Mouse (Mus musculus): ENCODE measurements around the gene Tpo.
A peak's percentile ranks its signal among the peaks of the same experiment; 100 is the strongest.

Tpo gene

DNA sequence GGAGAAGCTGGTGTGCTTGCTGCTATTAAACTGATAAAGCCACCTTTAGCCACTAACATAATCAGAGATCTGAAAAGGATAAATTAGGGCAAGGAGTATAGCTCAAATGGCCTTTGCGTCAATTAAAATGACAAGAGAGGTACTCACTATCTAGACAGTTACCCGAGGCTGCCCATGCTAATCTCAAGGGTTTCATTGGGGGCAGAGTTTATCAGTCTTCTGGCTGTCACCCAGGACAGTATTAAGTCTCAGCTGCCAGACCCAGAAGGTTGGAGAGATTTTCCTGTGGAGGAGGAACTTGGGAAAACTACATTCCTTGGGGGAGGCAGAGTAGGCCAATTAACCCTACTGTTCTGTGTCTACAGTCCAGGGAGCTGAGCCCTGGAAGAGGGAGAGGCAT lies 63.1 kb downstream of the Tpo start:
- no peak for DNase-seq

DNA sequence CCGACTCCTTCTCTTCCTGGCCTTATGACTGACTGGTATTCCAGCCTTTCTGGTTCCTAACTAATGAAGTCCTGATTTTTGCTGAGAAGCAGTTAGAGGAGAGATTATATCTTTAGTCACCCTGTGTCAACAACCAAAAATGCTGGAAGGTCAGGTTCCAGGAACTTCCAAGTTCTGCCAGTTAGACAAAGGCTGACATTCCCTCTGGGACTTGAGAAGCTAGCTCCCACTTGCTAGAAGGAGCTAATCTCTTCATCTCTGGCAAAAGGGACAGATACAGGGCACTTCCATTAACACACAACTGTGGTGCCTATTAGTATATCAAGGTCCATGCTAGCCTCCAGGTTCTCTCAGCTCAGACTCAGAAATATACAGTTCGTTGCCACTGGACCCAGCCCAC lies 64.6 kb downstream of the Tpo start:
- no peak for DNase-seq

DNA sequence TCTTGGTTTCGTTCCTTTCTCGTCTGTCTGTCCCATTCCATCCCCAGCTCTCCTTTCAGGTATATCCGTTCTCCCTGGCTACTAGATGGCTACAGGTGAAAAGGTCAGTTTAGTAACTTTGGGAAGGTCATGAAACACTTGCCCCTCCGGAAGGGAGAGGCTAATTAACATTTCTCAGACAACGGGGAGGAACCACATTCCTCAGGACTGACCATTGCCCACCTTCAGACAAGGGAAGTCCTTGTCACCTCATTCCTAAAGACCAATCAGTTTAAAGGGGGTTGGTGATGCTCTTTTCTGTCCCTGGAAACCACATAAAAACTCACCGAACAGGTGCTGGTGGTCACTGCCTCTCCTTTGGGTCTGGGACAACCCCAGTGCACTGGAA lies 70.3 kb downstream of the Tpo start:
- DNase-seq: no peak

DNA sequence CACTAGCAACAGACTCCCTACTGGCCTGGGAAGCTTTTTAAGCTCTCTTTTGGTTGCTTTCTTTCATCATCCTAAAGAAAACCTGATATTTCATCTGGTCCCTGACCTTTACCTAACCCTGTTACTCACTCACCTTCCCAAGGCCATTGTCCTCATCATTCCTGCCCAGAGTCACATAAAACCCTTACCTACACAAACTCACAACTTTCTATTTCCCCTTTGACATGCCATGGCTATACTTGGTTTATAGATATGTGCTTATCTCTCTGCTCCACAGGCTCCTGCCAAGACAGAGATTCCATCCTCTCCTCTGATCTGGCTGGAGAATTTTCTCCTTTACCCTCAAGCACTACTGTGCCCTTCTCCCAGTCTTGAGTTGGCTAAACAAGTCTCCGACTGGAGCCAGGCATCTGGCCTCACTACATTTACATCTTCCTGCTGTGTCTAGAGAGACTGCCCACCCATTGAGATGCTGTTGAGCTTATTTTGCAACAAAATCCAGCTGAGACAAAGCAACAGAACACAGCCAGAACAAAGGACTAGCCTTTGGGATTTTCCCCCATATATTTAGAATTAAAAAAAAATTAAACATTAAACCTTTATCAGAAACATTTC lies 70.8 kb downstream of the Tpo start:
- DNase-seq: no peak

DNA sequence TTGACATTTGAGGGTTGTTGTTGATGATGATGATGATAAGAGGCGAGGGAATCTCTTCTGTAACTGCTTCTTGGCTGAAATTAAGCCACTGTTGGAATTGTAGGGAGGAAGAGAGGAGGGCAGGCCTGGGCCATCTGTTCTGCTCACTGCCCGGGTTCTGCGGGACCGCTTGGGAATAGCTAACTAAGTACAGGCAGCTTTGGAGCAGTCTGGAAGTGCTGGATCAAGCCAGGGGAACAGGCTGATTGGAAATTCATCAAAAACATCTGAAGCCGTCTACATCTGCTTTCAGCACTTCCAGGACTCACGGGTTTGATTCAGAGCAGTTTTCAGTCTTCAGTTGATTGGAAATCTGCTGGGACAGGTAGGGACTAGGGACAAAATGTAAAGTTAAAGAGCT lies 74.4 kb downstream of the Tpo start:
- no peak for DNase-seq

DNA sequence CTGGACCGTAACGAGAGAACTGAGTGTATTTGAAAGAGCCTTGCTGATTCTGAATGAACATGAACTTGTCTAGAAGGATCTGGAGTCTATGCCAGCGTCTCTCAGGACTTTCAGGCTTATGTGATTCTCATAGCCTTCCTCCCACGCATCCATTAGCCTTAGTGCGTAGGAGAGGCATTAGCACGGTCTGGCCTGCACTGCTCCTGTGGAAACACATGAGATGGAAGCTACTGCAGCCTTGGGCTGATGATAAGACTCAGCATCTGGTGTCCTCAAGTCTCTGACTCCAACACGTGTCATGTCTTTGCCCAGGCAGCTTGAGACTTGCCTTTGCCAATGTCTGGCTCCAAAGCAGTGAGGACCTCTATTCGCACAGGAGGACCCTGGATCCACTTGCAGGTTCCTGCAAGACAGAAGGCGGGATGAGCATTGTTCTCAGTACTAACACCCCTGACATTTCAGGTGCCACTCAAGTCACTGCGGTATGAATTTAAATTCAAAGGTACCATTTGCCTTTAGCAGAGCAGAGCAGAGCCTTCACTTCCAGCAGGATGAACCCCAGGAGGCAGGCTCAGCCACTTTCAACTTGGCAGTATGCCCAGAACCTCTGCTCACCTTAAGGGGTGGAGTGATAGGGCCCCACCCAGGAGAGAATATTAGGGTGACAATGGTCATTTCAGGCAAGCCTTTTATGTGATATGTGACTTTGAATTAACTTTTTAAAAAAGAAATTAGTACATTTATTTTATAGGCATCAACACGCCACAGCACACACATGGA lies 77.5 kb downstream of the Tpo start:
- no peak for DNase-seq

DNA sequence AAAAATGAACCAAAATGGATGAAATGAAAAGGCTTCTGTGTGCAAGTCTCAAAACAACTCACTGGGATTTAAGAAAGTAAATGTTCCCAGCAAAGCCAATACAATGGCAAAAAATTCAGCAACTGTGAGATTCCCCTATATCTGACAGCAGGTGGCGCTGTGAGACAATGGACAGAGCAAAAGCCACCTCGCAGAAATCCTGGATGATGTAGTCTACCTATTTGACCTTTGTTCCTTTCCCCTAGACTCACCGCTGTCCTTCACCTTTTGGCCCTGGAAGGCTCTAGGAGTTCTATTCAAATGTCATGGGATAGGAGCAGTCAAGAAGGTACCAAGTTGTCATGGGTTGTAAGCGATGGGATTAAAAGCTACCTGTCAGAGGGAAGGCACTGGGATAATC lies 82.2 kb downstream of the Tpo start:
- DNase-seq: no peak

DNA sequence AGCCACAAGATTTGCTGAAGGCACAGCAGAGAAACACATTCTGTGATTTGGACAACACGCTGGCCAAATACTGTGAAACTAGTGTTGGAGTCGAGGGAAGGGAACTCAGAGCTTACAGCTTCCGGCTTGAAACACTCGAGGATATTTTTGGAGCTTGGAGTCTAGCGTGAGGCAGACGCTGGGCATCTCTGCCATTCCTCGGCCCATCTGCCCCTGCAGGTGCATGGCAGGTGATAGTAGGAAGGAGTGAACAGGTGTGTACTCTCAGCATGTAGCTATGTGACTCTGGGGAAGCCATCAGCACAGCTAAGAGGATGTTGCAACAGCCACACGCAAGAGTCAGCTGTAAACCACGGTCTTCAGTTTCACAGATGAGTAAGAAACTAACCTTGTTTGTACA lies 82.6 kb downstream of the Tpo start:
- DNase-seq: no peak

DNA sequence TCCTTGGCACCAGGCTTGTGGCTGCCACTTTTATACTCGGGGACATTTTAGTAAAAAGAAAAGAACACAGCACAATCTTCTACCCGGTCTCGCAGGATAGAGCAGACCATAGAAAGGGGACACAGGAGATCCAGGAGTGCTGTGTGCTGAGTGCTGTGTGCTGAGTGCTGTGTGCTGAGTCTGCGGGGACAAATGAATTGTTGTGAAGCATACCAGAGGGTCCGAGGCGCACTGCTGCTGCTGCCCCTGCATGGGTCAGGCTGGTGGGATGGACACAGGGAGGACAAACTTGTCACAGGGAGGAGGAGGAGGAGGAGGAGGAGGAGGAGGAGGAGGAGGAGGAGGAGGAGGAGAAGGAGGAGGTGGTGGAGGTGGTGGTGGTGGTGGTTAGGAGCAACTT lies 83.6 kb downstream of the Tpo start:
- DNase-seq: no peak

DNA sequence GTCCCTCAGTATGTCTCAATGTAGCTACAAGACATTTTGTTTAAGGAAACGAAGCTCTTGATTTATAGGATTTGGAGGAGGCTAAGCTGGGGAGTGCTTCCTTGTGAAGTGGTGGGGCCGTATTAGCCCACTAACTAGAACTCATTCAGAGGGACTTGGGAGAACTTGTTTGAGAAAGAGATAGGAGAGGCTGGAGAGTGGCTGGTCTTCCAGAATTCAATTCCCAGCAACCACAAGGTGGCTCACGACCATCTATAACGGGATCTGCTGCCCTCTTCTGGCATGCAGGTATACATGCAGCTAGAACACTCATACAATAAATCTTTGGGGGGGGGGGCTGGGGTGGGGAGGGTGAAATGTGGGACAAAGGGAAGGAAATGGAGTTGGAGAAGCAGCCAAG lies 92.3 kb downstream of the Tpo start:
- DNase-seq: no peak

DNA sequence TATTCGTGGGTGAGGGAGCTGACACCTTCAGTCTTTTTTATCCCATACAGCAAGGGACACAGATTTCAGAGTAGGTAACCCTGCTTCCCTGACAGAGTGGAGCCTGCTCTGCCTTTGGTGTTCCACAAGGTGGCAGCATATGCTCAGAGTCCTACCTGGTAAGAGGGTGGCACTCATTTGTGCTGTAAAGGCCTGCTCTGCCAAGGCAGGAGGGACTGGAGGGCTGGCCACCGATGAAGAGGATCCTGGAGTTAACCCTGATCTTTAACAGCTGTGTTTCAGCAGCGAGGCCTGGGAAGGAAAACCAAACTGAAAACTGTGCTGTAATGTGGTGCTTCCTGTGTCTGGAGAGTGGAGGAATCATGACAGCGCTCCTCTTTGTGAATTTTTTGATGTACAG lies 92.9 kb downstream of the Tpo start:
- DNase-seq: no peak

DNA sequence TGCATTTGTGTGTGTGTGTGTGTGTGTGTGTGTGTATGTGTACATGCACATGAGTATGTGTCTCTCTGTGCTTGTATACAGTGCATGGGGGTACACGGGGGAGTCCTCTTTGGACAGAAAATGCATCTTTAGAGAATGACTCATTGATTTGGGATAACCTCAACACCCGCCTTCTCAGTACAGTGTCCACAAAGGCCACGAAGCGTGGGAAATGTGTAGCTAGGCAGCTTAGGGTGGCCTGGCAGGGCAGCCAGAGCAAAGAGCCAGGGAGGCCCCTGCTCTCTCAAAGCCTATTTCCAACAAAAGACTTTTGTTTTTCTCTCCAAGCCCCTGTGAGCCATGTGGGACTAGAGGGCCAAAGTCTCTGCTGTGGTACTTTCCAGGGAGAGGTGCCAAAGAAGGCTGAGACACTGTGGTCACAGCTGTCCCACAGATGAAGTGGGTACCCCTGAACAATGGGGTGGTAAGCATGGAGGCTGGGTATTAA lies 95.8 kb downstream of the Tpo start:
- DNase-seq: peak; percentile 48

DNA sequence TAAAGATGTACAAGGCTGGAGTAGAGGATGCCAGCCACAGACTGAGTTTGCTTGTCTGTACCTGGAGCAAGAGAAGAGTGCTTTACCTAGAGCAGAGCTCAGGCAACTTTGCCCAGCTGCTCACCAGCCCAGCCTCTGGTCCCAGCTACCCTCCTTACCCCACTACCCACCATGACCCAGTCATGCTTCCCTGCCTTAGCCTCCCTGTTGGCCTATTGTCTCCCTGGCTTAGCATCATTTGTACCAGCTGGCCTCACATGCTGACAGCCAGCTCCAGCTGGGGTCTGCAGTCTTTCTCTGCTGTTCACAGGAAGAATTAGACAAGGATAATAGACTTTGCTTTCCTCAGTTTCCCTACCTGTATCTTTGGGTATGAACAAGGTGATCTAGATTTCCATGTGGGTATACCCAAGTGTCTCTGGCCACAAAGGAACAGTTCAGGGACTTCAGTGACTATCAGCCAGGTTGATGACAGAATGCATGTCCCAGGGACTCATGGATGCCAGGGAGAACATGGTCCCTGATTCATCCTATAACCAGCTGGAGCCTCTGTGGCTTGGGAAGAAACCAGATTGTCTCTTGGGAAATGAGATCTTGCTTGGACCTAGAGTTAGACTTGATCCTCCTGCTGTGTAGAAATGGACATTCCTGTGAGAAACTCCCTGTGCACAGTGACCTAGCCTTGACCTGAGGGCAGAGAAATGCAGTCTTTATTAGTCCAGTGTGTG lies 96.4 kb downstream of the Tpo start:
- no peak for DNase-seq

DNA sequence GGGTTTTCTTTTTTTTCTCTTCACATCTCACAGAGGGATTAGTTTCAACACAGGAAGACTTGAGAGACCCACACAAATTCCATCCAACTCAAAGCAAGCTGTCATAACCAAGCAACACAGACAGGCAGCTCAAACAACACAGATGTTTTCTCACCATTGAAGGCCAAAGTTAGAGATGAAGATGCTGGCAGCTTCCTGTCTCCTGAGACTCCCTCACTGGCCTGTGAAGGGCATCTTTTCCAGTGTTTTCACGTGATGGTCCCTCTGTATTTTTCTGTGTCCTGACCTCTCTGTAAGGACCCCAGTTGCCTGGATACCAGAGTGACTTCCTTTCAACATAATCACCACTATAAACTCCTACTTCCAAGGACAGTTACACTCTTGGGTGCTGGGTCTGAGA lies 97.0 kb downstream of the Tpo start:
- no peak for DNase-seq

DNA sequence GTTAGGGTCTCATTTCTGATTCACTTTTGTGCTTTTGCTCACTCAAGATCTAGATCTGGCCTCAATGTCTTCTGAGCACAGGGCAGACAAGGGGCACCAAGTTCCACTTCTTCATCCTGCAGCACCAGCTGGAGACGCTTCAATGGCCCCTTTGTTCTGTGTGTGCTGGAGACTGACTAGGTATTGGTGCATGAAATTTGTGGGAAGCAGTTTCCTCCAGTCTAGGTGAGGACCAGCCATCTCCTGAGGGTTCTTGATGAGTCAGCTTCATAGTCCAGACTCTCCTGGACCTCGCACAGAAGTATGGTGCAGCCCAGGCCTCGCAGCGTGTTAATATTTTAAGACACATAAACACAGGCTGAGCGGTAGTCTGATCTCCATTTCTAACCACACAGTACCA lies 97.7 kb downstream of the Tpo start:
- DNase-seq: no peak

DNA sequence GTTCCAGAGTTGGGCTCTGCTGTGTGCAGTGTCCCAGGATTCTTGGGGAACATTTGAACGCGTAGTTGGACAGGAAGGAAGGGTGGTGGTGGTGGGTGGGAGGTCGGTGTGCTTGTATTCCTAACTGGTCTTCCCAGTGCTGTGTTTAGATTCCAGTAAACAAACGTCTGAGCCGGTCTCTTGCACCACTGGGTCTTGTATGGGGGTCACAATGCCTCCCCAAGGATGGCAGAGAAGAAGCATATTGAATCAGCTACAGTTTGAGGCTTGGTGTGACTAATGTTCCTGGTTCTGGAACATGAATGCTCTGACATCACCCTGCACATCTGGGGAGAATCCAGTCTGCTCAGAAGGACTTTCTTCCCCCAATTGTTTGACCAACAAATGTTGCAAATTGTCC lies 101.9 kb downstream of the Tpo start:
- no peak for DNase-seq

DNA sequence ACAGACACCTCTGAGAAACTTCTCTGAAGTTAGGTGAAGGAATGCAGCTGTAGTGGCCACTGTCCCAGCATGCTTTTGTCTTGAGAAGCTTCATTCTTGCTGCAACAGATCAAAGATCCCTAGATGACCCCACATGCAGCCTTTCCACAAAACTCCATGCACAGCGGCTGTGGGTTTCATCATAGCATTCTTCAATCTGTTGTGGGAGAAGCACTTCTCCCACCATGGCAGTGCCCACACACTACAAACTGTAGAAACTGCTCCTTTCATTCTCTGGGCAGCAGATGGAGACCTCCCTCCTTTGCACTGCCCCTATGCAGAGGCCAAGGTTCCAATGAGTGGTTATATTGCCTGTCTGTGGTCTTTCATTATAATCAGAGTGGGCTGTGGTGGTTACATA lies 103.3 kb downstream of the Tpo start:
- DNase-seq: no peak

DNA sequence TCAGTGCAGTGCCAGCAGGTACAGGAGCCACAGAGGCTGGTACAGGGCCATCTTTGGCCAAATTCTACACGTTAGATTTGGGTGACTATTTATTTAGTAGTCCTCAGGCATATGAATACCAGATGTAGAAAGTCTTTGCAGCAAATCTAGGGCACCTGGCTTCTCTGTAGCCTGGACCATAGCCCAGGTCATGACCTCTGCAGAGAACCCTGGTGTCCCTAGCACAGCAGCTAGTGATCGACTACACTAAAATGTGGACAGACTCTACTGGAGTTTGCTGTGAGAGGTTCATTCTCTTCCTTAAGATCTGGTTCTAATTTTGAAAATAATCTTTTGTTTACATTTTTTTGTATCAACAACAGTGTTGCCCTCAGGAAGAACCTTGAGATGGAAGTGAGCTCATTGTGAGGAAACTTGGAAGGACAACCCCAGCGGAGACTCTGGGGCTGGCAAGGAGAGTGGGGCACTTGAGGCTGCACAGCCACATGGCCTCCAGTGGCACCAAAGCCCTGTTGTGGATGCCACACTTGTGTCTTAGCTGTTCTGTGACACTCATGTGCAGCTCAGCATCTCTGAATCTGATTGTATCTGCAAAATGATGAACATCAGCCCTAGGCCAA lies 104.6 kb downstream of the Tpo start:
- DNase-seq: no peak

DNA sequence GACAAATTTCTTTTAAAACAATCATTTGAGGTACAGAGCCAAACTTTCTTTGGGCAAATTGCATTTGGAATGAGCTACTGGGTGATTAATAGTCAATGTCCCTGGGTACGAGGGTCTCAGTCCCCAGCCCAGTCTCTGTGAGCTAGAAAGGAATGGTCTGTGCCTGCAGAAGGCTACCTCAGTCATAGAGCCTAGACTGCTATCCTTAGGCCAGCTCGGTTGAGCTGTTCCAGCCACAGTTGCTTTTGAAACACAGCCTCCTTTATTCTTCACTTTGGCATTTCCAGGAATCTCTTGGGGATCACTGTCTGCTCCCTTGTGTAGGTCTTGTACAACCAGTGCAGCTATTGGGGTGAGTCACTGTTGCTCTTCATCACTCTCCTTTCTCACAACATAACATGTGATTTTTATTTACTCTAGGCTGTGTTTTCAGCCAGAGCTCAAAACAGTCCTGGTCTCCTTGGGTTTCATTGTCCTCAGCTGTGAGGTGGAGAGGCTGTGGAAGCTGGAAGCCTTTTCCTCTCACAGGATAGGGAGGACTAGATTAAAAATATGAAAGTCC lies 108.1 kb downstream of the Tpo start:
- DNase-seq: no peak

DNA sequence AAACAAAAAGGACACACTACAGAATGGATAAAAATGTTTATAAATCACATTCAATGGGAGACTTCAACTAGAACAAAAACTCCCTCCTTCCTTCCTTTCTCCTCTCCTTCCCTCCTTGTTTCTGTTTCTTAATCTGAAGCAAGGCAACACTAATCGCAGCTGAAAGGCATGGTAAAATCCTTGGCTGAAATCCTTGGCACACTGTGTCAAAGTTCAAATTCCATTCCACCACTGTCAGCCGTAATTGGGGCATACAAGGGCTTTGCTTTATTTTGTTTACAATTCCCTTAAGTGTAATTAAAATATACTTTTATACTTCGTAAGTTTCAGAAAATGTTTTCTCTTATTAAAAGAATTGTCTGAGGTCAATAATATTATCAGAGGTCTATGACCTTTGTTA lies 108.9 kb downstream of the Tpo start:
- no peak for DNase-seq

DNA sequence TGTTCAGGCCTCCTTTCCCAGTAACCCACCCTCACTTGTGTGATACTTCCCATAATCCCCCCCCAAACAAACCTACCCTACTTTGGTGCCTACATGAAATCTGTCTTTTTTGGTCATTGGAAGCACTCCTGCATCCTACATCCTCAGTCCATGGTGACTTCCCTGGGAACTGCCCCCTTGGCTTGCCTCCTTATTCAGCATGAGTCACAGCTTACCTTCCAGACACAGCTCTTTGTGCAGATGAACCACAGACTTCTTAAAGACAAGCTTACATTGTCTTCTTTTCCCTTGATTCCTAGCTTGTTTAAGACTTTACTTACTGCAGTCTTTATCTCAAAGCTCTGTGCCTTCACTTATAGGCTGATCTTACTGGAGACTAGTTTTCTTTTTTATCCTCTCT lies 112.0 kb downstream of the Tpo start:
- no peak for DNase-seq

DNA sequence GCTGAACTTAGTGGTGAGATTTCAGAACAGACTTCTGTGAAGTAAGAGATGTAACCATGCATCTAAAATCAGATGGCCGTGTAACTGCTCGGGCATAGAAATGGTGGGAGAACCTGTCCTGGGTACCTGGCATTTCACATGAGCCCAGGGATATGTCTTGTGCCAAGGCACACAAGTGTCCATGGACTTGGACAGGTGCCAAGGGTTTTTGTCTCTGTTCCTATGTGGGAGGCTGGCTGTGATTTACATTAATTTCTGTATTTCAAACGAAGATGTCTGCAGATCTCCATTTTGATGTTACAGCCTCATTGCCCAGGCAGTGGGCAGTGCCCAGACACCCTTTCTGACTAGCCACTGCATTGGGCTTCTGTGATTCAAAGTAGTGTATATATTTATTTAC lies 115.3 kb downstream of the Tpo start:
- no peak for DNase-seq

DNA sequence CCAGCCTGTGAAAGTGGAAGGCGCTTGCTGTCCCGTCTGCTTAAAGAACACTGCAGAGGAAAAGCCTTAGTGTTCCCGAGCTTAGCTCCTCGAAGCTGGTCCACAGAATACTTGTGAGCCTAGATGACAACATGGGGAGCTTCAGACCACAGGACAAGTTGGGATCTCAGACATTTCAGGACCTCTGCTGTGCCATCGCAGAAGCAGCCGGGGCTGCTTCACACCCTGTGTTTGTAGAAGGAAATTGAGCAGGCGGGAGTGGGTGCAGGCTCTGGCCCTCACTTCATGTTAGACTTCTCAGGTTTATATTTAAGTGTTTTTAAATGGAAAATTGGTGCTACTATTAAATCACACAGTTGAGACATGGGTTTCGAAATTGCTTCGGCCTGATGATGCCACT lies 116.9 kb downstream of the Tpo start:
- DNase-seq: no peak

DNA sequence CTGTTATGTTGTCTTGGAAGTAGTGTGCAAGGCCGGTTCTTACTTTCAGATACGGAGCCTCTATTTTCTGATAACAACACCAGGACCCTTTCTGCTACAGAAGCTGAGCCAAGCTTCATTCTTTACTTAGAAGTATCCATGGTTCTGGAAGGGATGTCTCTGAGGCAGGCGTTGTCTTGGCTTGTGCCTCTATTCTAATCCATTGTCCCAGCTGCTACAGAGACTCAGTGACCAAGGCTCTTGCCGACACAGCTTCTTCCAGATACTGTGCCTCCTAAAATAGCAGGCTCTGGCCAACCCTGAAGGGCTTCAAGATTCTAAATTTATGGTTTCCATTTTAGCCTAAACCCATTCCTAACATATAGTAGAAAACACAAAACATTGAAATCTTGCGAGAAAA lies 123.7 kb downstream of the Tpo start:
- DNase-seq: no peak
